Mouse (Mus musculus) left cerebral cortex, adult 6 months (tissue): Measurements from ENCODE around the gene Commd1. TPM values are rescaled to one million over a fixed set of nuclear protein-coding genes. Genes with fewer than 3 reads are reported as not detected.

Experiments
- long read RNA-seq, 2 experiments: library from polyadenylated mRNA; unstranded; transcript quantifications; one replicate each; pipeline ENCODE4 v2.0.0; 2019 to 2020
- polyA plus RNA-seq: library from polyadenylated mRNA; unstranded; fragments of <200 nt; fragmentation: Nextera tagmentation; gene quantifications from 2 replicates; pipeline ENCODE4 v1.2.3, GENCODE M21; 2021

Gene Commd1
- polyA plus RNA-seq, result 109 and 174 TPM in 2 replicates
- long read RNA-seq, experiment 1, full-length matches to known transcripts, result 40 of 46 reads
- long read RNA-seq, experiment 1, partial matches to known transcripts, result 1 of 46 reads
- long read RNA-seq, experiment 1, other reads (novel, unspliced or antisense), result 5 of 46 reads
- long read RNA-seq, experiment 2, full-length matches to known transcripts, result 81 of 89 reads
- long read RNA-seq, experiment 2, partial matches to known transcripts, result 4 of 89 reads
- long read RNA-seq, experiment 2, other reads (novel, unspliced or antisense), result 4 of 89 reads

DNA sequence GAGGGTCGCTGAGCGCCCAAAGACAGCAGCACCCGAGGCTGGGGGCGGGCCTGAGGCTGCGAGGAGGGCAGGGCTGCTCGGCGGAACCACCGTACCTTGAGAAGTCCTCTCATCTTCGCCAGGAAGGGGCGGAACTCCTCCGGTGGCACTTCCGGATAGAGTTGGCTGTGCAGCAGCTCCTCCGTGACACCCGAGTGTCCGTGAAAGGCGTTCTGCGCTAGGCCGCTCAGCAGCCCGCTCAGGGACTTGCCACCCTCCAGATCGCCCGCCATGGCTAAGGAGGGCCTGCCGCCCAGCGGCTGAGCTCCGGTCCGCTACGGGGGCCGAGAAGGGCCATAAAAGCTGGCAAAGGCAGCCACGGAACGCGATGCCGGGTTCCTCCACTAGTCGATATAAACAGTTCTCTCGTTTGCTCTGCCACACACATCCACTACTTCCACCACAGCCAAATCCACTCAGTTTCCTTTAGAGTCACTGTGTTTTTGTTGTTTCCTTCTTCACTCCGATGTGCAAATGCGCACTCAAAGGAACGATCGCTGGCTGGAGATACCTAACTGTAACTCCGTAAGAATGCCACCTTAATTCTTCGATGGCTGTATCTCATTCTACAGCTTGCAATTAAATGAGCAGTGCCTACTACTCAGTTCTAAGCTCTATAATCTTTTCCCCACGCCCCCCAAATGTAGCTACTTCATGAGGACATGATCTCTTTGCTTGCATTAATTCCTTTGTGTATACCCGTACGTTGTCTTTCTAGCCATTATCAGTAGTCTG lies at the start of gene Commd1, which contains the start of gene Gm28048:
Gene Commd1 (minus strand): TSS at position 399 of the 774 bp plus-strand sequence.
Gene Gm28048 (minus strand): TSS at position 107 of the 774 bp plus-strand sequence.

DNA sequence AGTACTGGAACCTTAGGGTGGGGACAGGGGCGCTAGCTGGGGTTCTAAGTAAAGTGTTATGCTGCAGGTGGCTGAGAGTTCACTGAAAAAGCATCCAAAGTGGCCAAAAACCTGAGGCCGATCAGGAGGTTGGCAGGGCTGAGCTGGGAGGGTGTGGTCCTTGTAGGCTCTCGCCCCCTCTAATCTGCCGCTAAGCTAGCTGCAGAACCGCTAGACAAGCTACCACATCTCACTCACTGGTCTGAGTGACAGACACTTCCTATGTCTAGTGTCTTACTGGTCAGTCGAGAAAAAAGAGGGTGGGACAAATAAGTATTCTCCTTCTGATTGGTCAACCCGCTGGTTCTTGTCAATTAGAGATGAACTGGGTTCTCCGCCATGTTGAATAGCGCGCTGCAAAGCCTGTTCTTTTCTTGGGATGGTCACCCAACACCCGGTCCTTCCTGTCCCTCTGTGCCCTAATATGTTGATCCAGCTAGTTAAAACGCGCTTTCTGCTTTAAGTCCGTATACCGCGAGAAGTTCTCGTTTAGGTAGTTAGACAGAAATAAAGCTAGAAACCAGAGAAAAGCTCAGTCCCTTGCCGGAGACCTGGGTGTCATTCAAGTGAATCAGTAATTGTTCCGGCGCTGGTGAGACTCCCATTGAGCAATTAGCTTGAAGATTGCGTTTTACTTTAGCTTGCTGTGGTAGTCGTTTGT lies 25.4 kb upstream of the Commd1 start, which contains the start of gene Fam161a:
Gene Fam161a (plus strand): TSS at position 51 of the 700 bp plus-strand sequence.

DNA sequence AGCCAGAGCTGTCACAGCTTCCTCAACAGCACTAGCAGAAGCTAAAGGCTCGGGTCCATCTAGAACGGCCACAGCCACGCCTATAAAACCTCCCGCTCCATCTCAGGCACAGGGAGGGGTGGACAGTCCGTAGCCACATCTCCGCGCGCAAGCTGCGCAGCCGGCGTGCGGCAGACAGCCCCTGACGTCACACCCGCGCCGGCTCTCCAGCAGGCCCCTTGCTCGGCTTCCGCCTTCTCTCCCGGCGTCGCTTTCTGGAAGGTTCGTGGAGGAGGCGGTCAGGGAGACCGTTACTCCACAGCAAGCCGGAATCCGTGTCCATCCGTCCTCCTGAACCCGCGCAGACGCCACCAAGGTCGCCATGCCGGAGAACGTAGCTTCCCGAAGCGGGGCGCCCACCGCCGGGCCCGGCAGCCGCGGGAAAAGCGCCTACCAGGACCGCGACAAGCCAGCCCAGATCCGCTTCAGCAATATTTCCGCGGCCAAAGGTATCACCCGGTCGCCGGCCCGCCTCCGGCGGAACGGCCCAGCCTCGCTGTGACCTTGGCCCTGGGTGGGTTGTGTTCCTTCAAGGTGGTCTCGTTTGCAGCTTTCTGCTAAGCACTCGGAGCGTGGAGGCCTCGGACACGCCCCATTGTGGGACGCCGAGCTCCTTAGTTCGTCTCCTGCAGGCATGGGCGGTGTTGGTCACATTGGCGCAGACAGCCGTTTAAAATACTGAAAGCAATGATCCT lies 8.4 kb upstream of the Commd1 start, which contains the start of gene Cct4:
Gene Cct4 (plus strand): TSS at position 127 of the 734 bp plus-strand sequence.

DNA sequence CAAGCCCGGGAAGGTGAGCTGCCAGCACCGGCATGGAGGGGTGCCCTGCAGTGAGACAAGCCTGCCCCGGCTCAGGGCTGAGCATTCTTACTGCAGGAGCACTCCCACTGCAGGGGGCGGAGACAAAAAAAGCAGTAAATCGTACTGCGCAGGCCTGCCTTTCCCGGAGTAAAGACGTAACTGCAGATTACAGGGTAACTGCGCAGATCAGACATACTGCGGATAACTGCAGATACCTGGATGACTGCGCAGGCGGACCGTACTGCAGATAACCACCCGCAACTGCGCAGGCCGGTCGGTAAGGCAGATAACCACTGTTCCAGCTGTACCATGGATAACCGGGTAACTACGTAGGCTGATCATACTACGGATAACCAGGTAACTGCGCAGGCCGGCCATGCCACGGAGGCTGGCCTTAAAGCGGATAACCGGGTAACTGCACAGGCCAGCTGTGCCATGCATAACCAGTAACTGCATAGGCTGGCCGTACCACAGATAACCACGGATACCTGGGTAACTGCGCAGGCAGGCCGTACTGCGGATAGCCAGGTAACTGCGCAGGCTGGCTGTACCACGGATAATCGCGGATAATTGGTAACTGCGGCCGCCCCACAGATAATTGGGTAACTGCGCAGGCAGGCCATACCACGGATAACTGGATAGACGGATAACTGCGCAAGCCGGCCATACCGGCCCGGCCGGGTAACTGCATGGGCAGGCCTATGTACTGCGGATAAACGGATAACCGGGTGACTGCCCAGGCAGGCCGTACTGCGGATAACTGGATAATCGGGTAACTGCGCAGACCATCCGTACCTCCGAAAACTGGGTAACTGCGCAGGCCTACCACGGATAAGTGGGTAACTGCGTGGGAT lies 10.1 kb downstream of the Commd1 start, which contains the start of gene Zrsr1:
Gene Zrsr1 (plus strand): TSS at position 171 of the 875 bp plus-strand sequence.

DNA sequence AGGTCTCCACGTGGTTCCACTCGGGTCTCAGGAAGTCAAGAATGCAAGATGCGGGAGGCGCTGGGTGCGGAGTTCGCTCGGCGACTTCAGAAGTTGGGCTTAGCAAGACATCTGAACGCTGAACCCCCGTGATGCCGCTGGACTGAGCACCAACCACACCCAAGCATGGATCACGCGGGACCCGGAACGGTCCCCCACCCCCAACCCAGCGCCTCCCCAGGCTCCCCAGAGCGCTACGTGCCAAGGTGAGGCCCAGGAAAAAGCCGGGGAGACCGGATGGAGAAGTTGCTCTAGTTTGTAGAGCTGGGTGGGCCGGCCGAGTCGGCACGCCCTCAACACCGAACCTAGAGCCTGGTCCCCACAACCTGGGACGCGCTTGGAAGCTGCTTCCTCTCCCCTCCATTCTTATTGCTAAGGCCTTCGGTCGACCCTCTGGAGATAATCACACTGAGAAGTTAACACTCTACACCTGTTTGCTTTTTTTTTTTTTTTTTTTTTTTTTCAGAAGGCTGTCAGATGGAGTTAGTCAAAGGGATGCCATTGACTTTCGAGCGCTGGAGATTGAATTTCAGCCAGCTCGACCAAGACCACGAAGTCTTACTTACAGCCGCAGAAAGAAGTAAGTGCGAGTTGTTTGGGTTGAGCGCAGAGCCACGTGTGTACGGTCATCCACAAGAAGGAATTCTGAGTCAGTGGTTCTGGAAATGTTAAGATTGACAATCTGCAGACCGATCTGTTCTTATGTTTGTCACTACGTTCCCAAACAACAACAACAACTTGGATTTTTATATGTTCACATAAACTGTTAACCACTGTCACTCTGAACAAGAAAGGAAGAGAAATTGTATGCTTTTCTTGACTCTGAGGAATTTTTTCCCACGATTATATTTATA lies 121.6 kb downstream of the Commd1 start, which contains the start of gene B3gnt2:
Gene B3gnt2 (minus strand): TSS at position 627 of the 893 bp plus-strand sequence.

Other genes with a start within 250 kb of the Commd1 start
- gene B3gnt2, start 121.4 kb downstream of the Commd1 start, polyA plus RNA-seq, result 11.7 and 16.8 TPM in 2 replicates
- gene Zrsr1, start 10.4 kb downstream of the Commd1 start, polyA plus RNA-seq, result 5.5 and 10.3 TPM in 2 replicates
- gene Gm28048, start 292 bp downstream of the Commd1 start, polyA plus RNA-seq, result 9.7 and 11.0 TPM in 2 replicates
- 168 and 194 TPM in 2 replicates for gene Cct4, start 8.1 kb upstream of the Commd1 start, polyA plus RNA-seq
- 2.4 and 2.9 TPM in 2 replicates for gene Fam161a, start 25.1 kb upstream of the Commd1 start, polyA plus RNA-seq